Mouse (Mus musculus) ES-CJ7 (cell line): ENCODE results near the gene Ctu2.

Experiments
- DNase-seq: peaks from one replicate; pipeline ENCODE4 v3.0.0; 2011; ENCODE audit warnings: low read depth, low spot score

The Ctu2 gene

DNA sequence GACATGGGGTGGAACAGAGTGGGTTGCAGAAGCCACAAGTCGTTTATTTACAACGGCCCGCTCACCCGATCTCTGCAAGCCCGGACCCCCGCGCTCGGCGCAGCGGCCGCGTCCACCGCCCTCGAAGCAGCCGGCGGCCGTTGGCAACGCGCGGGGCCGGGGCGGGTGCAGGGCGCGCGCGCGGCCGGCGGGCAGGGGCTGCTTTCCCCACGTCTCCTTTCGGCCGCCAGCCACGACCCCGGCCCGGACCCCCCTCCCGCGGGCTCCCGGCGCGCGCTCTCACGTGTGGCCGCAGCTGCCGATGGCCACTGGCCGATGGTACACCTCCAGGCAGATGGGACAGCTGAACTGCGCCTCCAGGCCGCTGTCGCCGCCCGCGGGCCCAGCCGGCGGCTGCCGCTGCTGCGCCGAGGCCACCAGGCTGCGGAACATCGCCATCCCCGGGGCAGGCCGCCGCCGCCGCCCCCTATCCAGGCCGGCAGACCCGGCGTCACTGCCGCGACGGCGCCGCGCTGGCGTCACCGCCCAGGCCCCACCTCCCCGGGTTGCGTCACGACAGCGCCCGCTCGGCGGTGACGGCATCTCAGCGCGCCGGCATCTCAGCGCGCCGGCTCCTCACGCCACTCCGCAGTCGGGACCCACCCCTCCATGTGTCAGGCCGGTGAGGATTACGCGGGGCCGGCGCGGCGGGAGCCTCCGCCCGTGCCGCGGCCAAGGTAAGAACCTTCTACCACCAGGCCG, at the start of gene Ctu2, which contains the start of gene Rnf166:
Gene Ctu2 (plus strand): TSS at position 564 of the 741 bp plus-strand sequence.
Gene Rnf166 (minus strand): TSS at position 485 of the 741 bp plus-strand sequence.
- DNase-seq: peak; percentile 94

DNA sequence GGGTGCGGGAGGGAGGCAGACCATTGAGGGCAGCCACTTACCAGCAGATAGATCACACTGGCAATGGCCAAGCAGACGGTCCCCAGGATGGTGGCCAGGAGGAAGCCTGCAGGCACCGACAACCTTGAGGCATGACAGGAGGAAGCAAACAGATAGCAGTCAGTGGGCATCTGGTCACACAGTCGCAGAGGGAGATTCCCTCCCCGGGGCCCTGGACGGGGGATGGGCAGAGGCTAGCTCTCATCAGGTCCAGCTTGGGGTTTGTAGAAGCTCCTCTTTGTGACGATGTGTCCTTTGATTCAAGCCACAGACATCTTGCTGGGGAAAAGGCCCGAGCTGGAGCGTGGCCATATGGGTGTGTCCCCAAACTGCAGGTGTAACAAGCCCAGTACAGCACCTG, 49.8 kb upstream of the Ctu2 start:
- no peak for DNase-seq

DNA sequence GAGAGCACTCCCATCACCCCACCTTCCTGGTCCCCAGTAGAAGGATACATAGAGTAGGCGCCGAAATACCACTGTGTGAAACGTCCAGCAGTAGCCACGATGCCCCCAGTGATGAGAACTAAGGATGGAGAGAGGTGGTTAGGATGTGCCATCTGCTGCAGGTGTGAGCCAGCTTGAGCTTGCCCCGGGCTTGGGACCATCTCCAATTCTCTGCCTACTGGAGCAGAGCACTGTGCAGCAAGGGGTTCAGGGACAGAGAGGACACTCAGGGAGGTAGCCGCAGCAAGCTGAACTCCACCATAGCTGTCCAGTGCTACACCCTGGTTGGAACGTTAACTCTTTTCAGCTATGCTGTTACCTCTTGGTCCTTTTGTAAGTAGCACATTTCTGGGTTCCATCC, 48.3 kb upstream of the Ctu2 start:
- no peak for DNase-seq

DNA sequence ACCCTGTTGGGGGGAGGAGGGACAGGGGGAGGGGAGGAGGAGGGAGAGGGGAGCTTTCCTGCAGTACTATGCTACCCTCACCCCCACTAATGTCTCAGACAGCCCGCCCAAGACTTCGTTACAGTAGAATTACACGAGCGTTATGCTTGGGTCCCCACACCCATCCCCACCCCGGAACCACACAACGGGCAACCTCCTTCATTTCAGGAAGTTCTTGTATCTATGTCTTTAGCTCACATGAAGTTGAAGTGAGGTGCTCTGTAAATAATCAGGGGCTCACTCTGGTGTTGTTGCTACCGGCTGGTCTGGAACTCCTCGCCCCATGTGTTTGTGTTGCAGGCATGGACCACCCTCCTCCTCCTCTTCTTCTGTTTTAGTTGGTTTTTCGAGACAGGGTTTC, 47.8 kb upstream of the Ctu2 start:
- DNase-seq: no peak

DNA sequence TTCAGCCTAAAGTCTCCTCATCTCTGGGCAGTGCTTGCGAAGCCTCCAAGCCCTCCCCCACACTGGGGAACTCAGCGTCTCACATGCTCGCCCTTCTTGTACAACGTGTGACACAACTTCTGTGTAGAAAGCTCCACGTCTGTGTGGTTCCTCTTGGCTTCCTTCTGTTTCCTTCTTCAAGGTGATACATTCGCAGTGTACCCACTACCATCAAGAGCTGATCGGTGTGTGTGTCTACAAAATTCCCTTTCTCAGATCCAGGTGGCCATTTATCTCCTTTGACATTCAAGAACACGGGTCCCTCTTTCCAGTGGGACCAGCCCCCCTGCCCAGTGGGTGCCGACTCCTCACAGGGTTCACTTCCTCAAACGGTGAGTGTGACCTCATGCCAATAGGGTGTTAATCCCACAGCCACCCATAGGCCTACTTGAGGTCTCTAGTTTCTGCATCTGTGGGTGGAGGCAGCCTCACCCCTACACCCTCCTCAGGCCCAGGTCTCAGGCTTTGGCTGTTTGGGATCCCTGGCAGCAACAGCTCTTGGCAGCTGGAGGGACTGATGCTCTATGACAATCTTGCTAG, 45.8 kb upstream of the Ctu2 start:
- no peak for DNase-seq

DNA sequence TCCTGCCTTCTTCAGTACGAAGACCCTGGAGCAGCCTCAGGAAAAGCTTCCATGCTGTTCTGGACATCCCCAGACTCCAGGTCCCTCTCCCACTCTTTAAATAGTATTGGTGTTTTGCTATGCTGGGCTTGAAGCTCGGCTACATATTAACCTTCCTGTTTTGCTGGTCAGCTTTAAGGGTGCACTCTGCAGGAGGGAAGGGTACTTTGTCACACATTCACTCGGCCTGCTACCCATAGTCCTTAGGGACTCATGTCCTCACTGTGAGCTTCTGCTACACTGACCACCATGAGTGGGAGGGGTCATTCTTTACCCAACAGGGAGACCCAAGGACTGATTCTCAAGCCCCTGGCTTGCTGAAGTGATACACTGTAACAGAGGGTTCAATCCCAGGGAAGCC, 45.3 kb upstream of the Ctu2 start:
- no peak for DNase-seq

DNA sequence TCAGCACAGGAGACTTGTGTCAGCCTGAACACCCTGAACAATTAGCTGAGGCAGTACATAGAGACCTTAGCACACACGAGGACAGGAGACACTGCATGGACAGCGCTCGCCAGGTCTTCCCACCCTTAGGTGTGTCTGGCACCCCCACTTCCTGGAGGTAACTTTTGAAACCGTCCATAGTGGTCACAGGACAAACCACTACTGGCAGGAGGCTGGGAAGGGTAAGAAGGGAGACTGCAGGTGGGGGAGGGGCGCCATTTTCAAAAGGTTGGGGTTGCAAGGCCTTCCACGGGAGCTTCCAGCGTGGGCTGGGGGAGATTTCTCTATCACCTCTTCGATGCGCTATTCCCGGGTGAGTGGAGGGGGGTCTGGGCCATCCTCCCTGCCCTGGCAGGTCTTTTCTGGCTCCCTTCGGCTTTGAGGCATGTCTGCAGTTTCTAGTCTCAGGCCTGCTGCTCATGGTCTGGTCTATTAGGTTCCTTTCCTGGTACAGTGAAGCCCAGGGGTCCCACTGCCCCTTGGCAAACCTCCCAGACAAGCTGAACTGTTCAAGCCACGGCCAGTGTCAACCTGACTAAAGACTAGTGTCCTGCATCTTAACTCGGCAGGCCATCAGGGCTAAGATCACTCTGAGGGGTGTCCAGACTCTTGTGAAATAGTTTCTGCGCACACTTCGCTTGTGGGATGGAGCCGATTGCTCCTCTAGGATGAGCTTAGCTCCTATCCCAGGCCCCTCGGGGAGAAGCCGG, 44.1 kb upstream of the Ctu2 start:
- no peak for DNase-seq

DNA sequence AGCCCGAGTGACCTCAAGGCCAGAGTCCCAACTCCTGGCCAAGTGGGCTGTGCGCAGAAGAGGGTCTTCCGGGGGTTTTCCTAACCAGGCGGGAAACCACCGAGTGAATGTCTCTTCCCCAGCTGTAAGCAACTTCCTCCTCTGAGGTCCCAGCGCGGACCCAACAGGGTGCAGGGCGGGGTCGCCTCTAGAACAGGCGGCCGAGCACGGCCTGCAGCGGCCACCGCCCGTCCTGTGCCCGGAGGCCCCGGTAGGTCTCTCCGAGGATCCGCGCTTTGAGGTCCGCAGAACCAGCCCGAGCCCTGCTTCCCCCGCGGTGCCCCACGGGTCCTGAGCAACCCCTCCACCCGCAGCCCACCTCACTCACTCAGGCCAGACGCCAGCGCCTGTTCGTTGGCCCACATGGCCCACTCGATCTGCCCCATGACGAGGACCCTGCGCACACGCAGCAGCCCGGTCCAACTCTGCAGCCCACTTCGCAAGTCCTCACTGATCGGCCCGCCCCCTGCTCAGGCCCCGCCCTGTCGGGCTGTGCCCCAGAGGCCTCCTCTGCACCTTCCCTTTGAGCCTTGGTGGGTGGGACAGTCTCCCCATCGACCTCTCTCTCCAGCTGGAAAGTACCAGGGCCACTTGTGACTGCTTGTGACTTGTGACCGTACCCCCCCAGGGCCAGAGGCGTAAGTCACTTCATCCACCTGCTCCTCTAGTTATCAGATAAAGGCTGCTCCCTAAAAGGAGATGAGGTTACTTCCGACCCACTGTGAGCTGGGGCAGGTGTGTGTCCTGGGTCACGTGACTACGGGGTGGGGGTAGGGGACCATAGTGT, 43.3 kb upstream of the Ctu2 start, which contains the start of gene Cyba:
Gene Cyba (minus strand): TSS at position 488 of the 826 bp plus-strand sequence.
- peak; percentile 69 for DNase-seq

DNA sequence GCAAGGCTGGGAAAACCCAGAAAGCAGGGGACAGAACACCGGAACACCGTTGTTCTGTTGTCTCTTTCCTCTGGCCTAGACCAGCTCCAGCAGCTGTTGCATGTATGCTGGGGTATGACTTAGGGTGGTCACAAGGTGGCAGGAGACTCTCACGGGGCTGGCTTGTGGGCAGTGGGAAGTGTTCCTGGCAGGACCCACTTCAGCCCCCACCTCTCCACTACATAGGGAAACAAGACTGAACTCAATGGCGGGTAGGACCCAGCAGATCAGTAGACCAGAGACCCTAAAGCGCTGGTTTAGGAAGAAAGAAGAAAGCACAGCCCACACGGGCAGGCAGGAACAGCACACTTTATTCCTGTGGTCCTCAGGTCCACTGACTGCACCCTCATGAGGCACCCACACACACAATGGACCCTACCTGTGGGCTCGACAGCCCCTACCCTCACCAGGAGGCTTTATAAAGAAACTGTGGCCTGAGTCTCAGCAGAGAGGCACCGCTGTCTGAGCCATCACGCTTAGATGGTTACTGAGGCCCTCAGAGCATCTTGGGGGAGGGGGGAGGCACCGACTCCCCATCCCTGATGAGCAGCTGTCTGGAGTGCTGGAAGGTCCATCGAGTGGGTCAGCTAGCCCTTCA, 42.6 kb upstream of the Ctu2 start:
- DNase-seq: peak; percentile 67

DNA sequence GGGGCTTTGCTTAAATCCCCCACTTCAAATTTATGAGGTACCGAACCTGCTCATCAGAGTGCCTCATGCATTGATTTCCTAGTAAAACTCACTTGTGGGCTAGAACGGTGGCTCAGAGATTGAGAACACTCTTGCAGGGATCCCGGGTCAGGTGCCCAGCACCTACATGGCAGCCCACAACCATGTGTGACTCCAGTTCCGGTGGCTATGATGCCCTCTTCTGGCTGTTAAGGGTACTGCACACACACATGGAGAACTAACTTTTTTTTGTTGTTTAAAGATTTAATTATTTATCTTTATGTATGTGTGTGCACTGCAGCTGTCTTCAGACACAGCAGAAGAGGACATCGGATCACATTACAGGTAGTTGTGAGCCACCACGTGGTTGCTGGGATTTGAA, 40.6 kb upstream of the Ctu2 start:
- DNase-seq: peak; percentile 66

DNA sequence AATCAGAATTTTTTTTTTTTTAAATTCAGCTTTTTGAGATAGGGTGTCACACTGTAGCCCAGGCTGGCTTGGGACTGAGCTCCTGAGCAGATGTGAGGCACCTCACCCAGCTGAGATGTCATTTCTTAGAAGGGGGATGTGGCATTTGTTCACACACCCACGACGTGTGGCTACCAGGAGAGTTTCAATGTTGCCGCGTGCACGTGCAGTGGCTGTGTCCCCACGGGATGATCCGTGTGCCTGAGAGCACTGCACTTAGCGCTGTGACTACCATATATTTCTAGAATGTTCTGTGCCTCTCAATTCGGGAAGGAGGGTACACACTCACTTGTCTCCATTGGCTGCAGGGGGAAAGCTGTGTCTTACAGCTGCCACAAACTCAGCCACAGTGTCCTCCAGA, 39.8 kb upstream of the Ctu2 start:
- no peak for DNase-seq

DNA sequence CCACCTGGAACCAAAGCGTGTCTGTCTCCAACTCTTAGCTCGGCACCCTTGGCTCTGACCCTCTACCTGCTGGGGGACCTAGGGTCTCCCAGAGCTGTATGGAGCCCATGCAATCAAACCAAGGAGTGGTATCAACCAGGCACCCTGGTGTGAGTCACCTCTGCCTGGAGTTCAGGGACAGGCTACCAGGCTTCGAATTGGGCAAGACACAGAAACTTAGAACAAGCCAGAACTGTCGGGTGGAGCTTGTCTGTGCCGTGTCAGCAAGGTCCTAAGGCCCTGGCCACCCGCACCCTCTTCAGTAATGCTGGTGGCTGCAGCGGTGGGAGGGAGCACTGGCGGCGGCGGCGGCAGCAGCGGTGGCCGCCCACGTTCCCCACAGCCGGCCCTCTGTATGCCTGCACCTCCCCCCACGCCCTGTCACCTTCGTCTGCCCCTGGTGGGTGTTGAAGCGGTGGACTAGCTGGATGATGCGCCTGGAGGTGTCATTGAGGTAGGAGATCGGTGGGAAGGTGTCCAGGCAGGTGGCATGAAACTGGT, 39.3 kb upstream of the Ctu2 start:
- no peak for DNase-seq

DNA sequence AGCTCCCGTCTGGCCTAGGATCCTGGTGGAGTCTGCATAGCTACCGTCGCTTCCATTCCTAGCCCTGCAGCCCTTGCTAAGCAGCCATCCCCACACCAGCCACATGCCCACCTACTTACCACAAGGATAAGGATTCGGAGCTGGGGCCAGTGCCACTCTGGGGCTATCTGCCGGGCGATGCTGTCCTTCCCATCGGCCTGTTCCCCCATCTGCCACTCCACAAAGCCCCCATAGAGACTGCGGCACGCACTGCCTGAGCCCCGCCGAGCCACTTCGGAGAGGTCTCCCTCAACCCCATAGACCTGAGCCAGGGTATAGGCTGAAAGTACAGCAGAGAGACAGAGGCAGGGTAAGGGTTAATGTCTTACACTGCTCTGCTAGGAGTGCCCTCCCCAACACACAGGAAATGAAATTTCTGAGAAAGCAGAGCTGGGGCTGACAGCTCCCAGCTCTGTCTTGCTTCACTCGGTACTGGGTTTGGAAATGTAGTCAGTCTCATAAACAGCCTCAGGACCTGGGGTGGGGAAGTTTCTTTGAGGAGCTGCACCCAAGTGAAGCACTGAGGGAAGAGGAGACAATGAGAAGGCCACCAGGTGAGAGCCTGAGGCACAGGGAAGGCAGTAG, 38.1 kb upstream of the Ctu2 start:
- no peak for DNase-seq

DNA sequence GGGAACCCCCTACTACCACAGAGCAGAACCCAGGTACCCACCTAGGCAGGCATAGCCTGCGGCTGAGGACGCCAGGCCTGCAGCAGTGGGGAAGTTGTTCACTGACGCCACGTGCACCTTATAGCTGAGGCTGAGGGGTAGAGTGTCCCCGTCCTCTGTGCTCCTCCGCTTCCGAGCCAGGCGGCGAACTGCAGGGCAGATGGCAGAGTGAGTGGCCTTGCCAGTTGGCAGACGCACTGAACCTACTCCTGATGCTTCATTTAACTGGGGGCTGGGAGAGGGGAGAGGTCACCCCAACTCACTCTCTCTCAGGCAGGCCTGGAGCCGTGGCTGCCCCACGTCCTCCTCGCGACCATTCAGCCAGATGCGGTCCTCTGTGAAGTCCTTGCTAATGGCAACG, 36.6 kb upstream of the Ctu2 start:
- no peak for DNase-seq

DNA sequence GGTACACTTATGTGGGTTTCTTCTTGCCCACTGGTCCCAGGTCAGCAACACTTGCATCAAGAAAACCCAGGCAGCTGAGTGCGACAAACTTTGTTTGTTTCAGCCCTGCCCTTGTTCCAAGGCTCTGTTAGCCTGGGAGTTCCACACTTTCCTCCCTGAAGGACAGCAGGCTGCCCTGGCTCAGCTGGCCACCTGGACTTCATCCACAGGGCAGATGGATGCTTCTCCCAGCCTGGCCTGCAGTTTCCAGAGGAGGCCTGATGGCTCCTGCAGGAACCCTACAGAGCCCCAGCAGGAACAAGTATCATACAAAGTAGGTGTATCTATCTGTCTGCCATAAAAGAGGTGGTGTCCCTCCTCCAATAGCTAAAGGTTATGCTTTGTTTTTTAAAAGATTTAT, 34.6 kb upstream of the Ctu2 start:
- DNase-seq: no peak

DNA sequence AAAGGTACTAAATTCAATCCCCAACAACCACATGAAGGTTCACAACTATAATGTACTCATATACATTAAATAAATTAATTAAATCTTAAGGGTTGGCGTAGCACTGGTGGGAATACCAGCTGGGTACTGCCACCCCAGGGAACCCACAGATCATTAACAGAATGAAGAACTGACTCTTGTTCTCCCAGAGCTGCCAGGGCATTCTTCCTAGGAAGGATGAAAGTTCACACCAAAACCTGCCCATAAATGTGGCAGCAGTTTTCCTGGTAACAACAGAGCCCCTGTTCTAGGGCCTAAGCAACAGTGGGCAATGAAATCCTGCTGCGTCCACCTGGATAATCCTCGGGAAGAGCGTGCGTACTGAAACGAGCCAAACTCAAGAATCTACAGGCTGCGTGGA, 33.6 kb upstream of the Ctu2 start:
- DNase-seq: no peak

DNA sequence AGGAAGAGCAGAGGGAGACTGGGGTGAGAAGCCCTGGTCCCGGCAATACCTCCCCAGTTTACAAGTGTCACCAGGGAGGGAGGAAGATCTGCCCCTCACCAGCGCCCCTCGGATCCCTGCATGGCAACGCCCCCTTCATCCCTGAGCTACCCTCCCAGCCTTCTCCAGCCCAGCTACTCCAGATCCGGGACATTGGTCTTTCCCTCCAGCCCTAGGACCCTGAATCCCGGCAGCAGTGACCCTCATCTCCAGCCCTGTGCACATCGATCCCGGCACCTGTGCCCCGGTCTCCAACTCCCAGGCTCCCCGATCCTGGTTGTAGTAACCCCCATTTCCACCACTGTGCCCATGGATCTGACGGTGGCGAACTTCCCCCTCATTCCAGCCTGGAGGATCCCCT, 33.2 kb upstream of the Ctu2 start:
- DNase-seq: no peak

DNA sequence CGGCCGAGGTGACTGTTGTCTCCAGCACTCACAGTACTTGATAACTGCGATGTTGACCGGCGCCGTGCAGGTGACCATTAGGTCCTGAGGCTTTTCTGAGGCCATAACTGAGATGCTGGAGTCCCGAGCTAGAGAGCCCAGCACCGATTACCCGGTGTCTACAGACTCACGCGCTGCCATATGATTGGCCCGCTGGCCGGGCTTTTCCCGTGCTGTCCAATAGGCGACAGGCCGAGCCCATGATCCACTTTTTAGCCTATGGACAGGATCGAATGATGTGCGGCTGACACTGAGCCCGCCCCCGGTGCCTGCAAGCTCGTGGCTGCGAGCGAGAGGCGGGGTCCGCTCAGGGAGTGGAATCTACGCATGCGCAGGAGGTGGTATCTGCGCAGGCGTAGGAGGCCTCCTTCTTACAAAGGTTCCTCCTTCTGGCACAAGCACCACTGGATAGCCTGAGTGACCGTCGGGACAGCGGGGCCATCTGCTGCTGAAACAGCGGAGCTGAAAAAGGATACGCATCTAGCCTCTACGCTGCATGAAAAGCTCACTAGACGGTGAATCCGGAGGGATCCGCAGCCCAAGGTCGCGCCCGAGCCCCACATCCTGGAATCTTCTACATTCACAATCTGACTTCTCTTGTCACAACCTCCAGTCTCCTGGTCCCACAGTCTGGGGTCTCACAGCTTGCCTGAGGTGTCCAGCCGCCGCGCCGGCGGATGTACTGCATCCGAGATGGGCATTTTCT, 32.5 kb upstream of the Ctu2 start, which contains the start of gene Mvd:
Gene Mvd (minus strand): TSS at position 161 of the 745 bp plus-strand sequence.
- peak; percentile 100 for DNase-seq

DNA sequence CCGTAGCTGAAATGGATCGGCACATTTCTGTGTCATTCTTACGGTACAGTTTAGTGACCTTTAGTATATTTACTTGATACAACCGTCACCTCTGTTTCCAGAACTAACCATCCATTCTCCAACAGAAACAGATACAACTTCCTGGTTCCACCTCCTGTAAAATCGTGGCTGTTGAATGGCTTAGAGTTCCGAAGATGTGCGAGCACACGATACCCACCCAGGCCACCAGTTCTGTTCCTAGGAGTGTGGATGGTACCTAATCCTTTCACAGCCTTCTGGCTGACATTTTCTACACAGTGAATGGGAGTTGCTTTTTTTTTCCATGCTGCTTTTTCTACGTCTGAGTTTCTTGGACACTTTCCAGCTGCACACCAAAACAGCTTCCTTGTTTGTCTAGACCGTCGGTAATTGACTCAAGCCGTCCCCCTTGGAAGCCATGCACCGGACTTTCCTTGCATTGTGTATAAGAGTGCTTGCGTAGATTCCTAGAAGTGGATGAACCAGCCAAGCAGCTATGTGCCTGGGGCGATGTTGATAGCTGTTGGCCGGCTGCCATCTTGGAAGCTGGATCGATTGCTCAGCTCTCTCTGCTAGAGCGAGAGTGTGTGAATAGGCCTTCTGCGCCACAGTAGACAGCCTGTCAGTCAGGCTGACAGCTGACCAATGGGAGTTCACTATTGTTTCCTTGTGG, 31.7 kb upstream of the Ctu2 start:
- peak; percentile 92 for DNase-seq
